Mouse (Mus musculus) WW6 (cell line): Measurements from ENCODE around the gene Samhd1.

Experiments
- DNase-seq: peaks from one replicate; pipeline ENCODE4 v3.0.0-alpha.2; 2013; ENCODE audit warnings: low read depth, low spot score

Samhd1 gene

DNA sequence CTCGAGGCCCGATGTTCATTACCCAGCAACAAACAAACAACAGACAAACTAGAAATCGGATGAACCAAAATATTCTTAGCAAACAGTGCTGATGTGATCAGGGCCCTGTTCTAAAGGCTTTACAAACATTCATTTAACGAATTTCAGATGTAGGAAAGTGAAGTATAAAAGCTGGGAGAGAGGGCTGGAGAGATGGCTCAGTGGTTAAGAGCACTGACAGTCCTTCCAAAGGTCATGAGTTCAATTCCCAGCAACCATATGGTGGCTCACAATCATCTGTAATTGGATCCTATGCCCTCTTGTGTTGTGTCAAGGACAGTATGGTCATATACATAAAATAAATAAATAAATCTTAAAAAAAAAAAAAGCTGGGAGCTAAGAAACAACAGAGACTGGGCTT, 1.1 kb upstream of the Samhd1 start:
- DNase-seq = no peak

DNA sequence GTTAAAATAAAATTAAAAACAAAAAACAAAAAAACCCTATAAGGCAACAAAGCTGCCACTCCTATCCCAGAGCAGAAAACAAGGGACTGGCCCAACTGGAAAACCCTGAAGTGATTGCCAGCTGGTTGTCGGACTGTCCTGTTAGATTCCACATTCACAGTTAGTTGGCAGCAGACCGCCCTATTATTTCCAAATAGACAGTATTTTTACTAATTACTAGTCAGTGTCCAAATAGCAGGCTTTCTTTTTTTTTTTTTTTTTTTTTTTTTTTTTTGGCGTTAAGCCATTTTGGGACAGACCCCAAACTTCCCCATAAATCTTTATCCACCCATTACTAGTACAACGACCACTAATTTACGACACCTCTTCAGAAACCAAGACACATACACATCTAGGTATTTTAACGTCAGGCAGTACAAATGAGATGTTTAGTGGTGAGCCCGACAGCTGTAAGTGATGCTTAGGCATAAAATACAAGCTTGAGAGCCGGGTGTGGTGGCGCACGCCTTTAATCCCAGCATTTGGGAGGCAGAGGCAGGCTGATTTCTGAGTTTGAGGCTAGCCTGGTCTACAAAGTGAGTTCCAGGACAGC, 560 bp upstream of the Samhd1 start:
- DNase-seq = no peak

DNA sequence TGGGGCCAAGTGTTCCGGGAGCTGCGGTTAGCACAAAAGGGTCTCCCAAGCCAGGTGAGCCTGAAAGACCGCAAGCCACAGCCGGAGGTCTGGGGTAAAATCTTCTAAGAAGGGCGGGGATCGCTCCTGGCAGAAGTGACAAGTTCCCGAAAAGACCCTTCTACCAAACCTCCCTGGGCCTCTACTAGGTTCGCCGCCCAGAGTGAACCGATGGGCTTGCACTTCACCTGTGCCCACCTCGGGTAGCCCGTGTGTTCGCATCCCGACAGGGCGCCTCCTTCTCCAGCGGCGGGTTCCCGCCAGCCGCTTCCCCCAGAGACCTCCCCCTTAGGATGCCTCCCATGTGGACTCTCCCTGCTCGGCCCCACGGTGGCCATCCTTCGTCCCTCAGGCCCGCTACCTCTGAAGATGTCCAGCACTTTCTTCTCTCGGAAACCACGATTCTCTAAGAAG, 560 bp downstream of the Samhd1 start:
- DNase-seq = no peak

DNA sequence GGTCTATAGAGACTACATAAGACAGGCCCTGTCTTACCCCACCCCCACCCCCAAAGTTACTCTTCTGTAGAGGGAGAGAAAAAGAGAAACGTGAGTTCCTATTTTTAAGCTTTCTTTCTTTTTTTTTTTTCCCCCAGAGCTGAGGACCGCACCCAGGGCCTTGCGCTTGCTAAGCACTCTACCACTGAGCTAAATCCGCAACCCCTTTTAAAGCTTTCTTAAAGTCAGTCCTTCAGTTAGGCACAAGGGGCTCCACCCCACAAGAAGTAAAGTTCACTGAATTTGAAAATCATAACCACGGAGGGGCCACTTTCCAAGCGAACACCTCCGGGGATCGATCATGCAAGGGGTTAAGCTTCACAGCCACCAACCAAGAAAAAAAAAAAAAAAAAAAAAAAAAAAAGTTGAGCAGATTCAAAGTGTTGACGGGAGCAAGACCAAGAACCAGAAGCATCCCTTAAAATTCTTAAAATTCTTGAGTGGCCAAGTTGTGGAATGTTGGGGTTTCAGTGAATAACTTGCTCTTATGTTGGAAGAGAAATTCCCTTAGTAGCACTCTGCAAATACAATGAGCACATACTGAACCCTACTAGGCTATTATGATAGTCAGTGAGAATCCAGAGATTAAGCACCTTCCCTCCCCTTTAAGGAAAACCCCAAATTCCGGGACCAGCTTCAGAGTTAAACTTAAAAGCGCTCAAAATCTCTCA, 1.1 kb downstream of the Samhd1 start:
- DNase-seq = no peak

DNA sequence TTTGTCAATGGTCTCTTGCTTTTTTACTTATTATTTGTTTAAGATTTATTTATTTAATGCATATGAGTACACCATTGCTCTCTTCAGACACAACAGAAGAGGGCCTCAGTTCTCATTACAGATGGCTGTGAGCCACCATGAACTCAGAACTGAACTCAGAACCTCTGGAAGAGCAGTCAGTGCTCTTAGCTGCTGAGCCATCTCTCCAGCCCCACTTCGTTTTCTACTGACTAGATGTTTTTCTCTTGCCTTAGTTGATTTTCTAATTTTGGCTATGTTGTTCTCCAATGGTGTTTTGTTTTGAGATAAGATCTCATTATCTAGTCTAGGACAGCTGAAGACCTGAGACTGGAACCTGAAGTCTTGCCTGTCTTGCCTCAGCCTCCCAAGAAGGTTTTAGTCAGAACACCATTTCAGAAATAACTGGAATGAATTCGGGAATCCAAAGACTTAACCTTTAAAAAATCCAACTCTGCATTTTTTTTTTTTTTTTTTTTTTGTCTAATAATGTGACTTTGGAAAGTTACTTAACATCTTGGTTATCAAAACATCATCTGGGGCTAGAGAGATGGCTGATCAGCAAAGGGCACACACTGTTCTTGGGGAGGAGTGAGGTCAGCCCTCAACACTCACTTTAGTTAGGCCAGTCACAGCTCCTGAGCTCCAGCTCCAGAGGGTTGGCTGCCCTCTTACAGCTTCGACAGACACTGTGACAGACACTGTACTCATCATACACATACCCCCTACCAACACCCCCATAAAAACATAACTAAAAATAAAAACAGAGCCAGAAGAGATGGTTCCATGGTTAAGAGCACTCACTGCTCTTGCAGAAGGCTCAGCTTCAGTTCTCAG, 2.2 kb downstream of the Samhd1 start:
- no peak for DNase-seq

DNA sequence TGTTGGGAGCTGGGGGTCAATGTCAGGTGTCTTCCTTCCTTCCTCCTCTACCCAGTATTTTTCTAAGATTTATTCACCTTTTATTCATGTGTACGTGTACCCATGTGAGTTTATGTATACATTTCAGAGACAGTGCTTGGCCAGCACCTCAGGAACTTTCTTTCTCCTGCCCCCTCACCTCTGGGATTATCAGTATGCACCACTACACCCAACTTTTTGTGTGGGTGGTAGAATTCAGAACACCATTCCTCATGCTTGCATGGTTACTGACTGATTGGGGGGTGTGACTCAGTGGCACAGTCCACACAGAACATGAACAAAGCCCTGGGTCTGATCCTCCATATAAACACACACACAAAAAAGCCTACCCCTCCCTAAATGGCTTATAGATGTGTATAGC, 3.0 kb downstream of the Samhd1 start:
- DNase-seq = no peak

DNA sequence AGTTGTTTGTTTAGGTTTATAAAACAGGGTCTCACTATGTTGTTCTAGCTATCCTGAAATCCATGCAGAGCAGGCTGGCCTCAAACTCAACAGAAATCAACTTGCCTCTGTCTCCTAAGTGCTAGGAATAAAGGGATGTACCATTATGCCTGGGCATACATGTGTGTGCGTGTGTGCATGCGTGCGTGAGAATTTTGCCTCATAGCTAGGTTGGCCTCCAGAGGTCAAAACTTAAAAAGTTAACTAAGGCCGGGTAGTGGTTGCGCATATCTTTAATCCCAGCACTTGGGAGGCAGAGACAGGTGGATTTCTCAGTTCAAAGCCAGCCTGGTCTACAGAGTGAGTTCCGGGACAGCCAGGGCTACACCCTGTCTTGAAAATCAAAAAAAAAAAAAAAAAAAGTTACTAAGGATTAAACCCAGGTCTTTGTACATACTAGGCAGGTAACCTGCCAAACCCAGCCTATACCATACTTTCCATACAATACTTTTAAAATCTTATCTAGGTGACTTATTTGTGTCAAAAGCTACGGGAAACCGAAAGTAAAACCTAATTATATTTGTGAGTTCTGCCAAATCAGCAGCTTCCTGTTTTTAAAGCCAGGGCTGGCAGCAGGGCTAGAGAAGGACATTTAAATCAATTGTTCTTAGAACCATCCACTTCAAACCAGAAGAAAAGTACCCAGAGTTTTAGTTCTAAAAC, 4.1 kb downstream of the Samhd1 start:
- no peak for DNase-seq

DNA sequence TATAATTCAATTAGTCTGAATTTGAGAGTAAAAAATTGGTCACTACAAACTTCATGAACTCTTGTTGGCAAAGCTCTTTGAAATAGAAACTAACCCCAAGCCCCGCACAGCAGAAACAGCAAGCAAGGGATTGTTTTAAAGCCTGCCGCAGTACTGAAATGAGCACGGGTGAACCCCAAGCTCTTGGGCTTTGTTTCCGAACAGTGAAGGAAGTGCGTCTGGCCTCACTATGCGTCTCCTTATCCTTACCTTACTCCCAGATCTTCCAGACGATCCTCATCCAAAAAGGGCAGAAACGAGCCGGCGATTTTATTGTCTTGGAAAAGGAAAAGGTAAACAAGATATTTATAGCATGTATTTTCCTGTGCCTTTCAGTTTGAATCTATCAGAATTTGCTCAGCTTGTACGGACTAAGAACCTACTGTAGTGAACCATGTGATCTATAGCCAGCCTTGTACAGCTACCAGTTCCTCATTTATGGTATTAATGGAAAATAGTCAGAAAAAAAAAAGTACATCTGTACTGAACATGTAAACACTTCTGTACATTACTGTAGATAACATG, 5.4 kb downstream of the Samhd1 start:
- DNase-seq = no peak

DNA sequence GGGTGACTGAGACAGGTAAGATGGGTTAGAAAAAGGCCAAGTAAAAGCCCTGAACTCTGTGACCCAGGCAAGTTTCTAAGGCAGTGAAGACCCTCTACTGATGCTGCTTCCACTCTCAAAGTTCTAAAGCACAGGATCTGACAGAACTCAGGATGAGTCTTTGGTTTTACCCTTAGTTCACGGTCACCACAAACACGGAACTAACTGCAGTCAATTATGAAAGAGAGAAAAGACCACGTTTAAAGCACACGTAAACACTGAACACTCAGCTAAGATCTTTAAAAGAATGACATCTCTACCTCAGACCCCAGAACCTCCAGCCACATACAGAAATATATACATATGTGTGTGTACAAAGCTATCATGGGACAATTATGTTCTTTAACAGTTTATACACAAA, 6.0 kb downstream of the Samhd1 start:
- no peak for DNase-seq

DNA sequence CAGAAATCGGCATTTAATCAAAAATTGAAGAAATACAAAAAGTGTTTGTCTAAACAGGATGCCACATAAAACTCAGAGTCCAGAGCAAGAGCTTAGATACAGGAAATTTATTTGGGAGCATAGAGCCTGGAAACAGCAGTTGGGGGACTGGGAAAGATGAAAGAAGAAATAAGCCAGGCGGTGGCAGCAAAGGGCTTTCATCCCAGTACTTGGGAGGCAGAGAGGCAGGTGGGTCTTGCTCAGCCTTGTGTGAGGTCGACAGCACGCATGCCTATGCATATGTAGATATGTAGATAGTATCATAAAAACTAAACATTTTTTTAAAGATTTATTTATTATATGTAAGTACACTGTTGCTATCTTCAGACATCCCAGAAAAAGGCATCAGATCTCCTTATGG, 7.0 kb downstream of the Samhd1 start:
- no peak for DNase-seq

DNA sequence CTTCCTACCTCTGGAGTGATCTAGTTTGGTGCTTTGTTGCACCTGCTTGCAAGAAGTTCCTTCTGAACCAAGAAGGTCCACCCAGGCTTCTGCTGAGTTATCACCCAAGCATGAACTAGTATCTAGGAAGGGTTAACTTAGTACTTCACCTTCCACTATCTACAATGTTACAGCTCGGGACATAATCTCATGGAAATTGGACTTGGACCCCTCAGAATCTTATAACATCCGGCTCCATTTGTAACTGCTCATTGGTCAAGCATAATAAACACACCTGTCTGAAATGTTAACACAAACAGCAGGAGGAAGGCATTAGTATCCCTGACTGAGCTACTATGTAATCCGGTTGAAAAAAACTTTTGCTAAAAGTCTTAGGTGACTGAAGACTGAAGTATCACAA, 7.7 kb downstream of the Samhd1 start:
- DNase-seq = no peak

DNA sequence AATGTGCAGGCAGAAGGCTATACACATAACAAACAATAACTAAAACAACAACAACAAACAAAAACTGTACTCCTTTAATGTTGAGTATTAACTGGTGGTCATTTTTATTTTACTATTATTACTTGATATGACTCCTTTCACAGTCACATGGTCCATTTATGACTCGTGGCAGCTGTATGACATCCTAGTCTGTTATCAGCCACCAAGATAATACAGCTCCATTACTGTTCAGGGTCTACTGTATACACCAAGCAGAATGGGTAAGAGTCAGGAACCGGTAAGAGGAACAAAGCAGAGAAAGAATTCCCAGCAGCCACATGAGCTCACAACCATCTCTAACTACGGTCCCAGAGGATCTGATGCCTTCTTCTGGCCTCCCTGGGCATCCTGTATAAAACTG, 9.8 kb downstream of the Samhd1 start:
- no peak for DNase-seq

DNA sequence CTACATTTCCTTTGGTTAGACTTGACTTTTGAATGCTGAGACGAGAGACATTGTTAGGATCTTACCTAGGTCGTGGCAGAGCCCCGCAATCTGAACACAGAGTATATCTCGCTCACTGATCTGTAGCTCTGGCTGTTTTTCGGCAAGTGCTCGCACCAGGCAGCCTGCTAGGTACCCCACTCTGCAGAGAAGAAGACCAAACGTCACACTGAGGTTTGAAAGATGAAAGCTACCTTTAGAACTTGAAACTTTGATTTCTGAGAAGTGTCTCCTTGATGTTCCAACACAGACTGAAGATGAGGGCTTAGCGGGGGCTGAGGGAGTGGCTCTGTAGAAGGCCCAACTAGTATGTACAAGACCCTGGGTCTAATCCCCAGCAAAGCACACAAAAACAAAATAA, 13.3 kb downstream of the Samhd1 start:
- DNase-seq = no peak

DNA sequence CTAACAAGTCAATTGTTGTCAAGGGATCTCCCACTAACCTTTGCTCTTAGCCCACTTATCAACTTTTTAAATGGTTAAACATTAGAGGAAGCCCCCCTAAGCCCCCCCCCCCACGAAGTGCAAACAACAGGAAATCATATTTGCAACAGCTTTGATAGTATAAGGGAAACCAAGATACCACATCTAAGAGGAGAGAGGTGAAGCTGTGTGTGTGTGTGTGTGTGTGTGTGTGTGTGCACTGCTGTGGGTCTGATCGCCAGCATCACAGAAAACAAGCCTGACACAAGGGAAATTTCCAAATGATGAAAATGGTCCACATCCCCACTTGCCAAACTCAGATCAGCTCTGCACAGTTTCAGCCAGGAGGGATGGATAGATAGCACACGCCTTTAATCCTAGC, 16.0 kb downstream of the Samhd1 start:
- DNase-seq = no peak

DNA sequence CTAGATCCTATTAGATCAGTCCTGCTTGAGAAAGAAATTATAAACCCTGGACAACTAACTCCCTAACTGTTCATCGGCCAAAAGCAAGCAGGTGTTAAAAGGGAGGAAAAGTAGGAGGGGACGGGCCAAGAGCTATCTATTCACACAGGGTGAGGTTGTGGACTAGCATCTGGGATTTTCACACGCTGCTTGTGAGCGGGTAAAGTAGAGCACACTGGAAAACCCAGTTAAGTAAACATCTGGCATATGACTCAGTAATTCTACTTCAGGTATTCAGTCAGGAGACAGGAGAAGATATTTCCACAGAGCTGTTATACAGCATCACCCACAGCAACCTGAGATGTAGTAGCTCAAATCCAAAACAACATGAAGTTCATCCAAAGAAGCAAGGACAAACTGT, 16.5 kb downstream of the Samhd1 start:
- DNase-seq = no peak

DNA sequence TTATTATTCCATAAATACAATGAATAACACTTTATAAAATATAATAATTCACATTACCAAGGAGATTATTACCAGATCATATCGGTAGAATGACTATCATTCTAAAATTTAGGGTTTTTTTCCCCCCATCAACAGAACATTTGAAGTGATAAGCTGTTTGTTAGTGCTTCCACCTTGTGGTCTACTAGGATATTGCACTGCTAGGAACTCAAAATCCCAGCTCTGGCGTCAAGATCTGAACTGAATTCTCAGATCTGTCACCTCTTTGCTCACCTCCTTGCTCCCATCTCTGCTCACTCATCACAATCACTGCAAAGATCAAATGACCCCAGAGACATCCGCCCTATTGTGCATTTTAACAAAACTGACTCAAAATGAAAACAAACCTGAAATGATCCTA, 18.1 kb downstream of the Samhd1 start:
- no peak for DNase-seq

DNA sequence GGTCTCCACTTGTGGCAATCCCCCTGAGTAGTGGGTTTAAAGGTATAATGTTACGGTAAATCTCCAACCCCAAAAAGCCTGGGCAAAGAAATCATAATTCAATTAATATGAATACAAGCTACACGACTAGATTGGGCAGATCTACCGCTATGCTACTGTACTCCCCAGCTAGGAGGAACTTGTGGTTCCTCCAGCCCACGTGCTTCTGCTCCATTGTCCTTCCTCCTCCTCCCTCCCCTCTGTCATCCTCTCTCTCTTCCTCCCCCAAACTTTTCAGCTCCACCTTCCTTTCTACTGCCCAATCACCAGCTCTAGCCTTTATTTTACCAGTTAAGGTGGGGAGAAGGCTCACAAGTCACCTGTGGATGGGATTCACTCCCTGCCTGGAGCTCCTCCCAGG, 26.8 kb downstream of the Samhd1 start:
- no peak for DNase-seq

DNA sequence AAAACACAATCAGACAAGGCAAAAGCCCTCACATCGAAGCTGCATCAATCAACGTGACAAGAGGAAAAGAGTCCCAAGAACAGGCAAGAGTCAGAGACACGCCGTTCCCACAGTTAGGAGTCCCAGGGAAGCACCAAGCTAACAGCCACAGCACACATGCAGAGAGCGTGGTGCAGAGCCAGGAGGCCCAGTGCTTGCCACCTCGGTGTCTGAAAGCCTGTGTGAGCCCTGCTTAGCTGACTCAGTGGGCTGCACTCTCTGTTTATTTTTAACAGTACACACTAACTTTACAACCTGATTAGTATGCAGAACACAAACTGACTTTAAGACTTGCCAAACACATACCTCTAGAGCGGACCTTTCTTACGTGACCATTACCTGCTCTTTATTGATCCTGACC, 30.6 kb downstream of the Samhd1 start:
- DNase-seq = no peak

DNA sequence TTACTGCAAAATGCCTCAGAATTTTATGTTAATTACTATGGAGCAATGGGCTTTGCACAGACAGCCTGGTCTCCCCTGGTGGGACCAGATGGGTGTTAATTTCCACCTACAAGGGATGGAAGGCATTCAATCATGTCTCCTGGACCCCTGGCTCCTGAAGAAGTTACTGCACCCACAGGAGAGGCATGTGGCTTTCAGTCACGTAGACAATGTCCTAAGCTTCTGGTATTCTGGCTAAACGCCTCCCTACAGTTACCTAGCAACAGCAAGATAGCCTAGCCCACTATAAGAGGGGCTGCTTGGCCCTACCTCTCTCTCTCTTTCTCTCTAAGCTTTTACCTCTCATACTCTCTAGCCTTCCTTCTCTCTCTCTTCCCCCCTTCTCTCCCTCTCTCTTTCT, 32.8 kb downstream of the Samhd1 start:
- no peak for DNase-seq

DNA sequence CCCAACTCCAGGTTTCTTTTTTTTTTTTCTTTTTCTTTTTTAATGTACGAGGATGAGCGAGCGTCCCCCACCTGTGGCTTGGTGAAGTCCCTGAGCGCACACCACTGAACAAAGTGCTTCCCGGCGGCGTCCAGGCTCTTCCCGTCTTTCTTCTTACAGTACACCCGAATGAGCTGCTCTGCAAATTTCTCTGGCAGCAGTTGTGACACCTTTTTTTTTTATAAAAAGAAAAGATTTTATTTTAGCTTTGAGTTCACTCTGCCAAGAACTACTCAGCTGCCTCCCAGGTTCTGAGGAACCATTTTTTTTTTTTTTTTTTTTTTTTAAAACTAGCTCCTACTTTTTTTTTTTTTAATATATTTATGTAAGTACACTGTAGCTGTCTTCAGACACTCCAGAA, 33.4 kb downstream of the Samhd1 start:
- DNase-seq = no peak

DNA sequence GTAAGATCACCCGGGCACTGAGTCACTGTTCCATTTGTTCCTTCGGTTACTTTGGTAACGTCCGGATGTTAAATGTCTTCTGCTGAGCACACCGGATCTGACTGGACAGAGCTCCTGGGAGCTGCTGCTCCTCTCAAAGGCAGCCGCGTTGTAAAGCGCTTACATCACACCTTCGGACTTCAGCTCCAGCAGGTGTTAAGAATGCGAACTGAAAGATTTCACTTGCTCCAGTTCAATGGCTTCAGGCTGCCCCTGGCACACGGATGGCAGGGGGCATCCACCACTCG, 34.8 kb downstream of the Samhd1 start:
- no peak for DNase-seq
